Mouse (Mus musculus): ENCODE data around the gene Gm20388. TPM values are rescaled to one million over a fixed set of nuclear protein-coding genes. Genes with fewer than 3 reads are reported as not detected.

Gene Gm20388
- polyA plus RNA-seq, 1 experiment from 2014 or later, result 5.5 TPM

- H3K9ac ChIP-seq, result peak overlapping the region; percentile 92
- peaks cover 18% of the 10 kb centered on the region for H3K36me3 ChIP-seq
- peaks cover 22% of the 10 kb centered on the region for H3K4me1 ChIP-seq
- no peaks in the 10 kb centered on the region for H3K27me3 ChIP-seq
- ATAC-seq (ENCODE audit: borderline replicate concordance, extremely low read depth, low FRiP score, low TSS enrichment), result peak; percentile 11
- WGBS, result 4% methylated on average over 16 of the region's 16 CpGs
- H3K9me3 ChIP-seq, result no peaks in the 10 kb centered on the region
- H3K4me2 ChIP-seq, result peak overlapping the region; percentile 90
- peak overlapping the region; percentile 66 for H3K27ac ChIP-seq
- peak overlapping the region; percentile 99 for H3K4me3 ChIP-seq
Observed at GRCm38 (mm10) chr8:122474951-122475560, 2564.4 kb downstream of the Gm20388 start.

- H3K4me2 ChIP-seq, result peak within 1 kb of the TSS; percentile 90
- ATAC-seq (ENCODE audit: borderline replicate concordance, extremely low read depth, low FRiP score, low TSS enrichment), result peak; percentile 92
- H3K27ac ChIP-seq, result peak within 1 kb of the TSS; percentile 66
- H3K27me3 ChIP-seq, result no peaks in the 10 kb centered on the region
- H3K36me3 ChIP-seq, result peaks cover 19% of the 10 kb centered on the region
- H3K9me3 ChIP-seq, result no peaks in the 10 kb centered on the region
- H3K4me1 ChIP-seq, result peaks cover 22% of the 10 kb centered on the region
- WGBS, result under 1% methylated on average over 103 of the region's 103 CpGs
- peak within 1 kb of the TSS; percentile 99 for H3K4me3 ChIP-seq
- H3K9ac ChIP-seq, result peak within 1 kb of the TSS; percentile 92
Observed at GRCm38 (mm10) chr8:122475580-122476320, 2565.1 kb downstream of the Gm20388 start, which contains the start of the genes Rnf166 and Ctu2. TSS of gene Rnf166 (minus strand) at chr8:122476064. TSS of gene Ctu2 (plus strand) at chr8:122476143.

GRCm38 (mm10) chr8:122482448-122482847, 2571.8 kb downstream of the Gm20388 start:
- Histone ChIP-seq H3K4me1 (no peaks in the 10 kb centered on the region), H3K9me3 (no peaks in the 10 kb centered on the region), H3K4me2 (no peak overlapping the region), H3K27me3 (no peaks in the 10 kb centered on the region), H3K27ac (no peak overlapping the region), H3K36me3 (peaks cover 82% of the 10 kb centered on the region), H3K9ac (no peak overlapping the region), H3K4me3 (no peak overlapping the region)
- WGBS, result 87% methylated on average over 8 of the region's 8 CpGs
- no peak for ATAC-seq (ENCODE audit: borderline replicate concordance, extremely low read depth, low FRiP score, low TSS enrichment)

- no peak for ATAC-seq (ENCODE audit: borderline replicate concordance, extremely low read depth, low FRiP score, low TSS enrichment)
- Histone ChIP-seq H3K9ac (no peak overlapping the region), H3K27me3 (no peaks in the 10 kb centered on the region), H3K4me2 (no peak overlapping the region), H3K4me1 (no peaks in the 10 kb centered on the region), H3K36me3 (peaks cover 92% of the 10 kb centered on the region), H3K27ac (no peak overlapping the region), H3K4me3 (no peak overlapping the region), H3K9me3 (no peaks in the 10 kb centered on the region)
- WGBS, result 98% methylated on average over 7 of the region's 7 CpGs
Observed at GRCm38 (mm10) chr8:122483877-122484276, 2573.2 kb downstream of the Gm20388 start.

GRCm38 (mm10) chr8:122484831-122485230, 2574.2 kb downstream of the Gm20388 start:
- Histone ChIP-seq H3K9ac (no peak overlapping the region), H3K9me3 (no peaks in the 10 kb centered on the region), H3K4me3 (no peak overlapping the region), H3K4me1 (no peaks in the 10 kb centered on the region), H3K4me2 (no peak overlapping the region), H3K27me3 (no peaks in the 10 kb centered on the region), H3K36me3 (peaks cover 92% of the 10 kb centered on the region), H3K27ac (no peak overlapping the region)
- ATAC-seq (ENCODE audit: borderline replicate concordance, extremely low read depth, low FRiP score, low TSS enrichment), result no peak
- WGBS, result 84% methylated on average over 12 of the region's 12 CpGs

- H3K4me1 ChIP-seq, result no peaks in the 10 kb centered on the region
- WGBS, result 91% methylated on average over 9 of the region's 9 CpGs
- H3K36me3 ChIP-seq, result peaks cover 96% of the 10 kb centered on the region
- no peaks in the 10 kb centered on the region for H3K9me3 ChIP-seq
- H3K4me3 ChIP-seq, result no peak overlapping the region
- H3K4me2 ChIP-seq, result no peak overlapping the region
- H3K27me3 ChIP-seq, result no peaks in the 10 kb centered on the region
- no peak for ATAC-seq (ENCODE audit: borderline replicate concordance, extremely low read depth, low FRiP score, low TSS enrichment)
- H3K27ac ChIP-seq, result no peak overlapping the region
- H3K9ac ChIP-seq, result no peak overlapping the region
Observed at GRCm38 (mm10) chr8:122488387-122488786, 2577.7 kb downstream of the Gm20388 start.

- H3K27me3 ChIP-seq, result no peaks in the 10 kb centered on the region
- H3K4me1 ChIP-seq, result no peaks in the 10 kb centered on the region
- peaks cover 82% of the 10 kb centered on the region for H3K36me3 ChIP-seq
- H3K9me3 ChIP-seq, result no peaks in the 10 kb centered on the region
- H3K27ac ChIP-seq, result peak overlapping the region; percentile 68
- H3K4me2 ChIP-seq, result no peak overlapping the region
- WGBS, result 76% methylated on average over 12 of the region's 12 CpGs
- peak; percentile 15; the same call in 1 of the 2 replicates for ATAC-seq (ENCODE audit: borderline replicate concordance, extremely low read depth, low FRiP score, low TSS enrichment)
- no peak overlapping the region for H3K4me3 ChIP-seq
- no peak overlapping the region for H3K9ac ChIP-seq
Observed at GRCm38 (mm10) chr8:122497016-122497734, 2586.5 kb downstream of the Gm20388 start.

GRCm38 (mm10) chr8:122497912-122498311, 2587.3 kb downstream of the Gm20388 start:
- H3K4me2 ChIP-seq, result no peak overlapping the region
- H3K27ac ChIP-seq, result peak overlapping the region; percentile 68
- H3K9ac ChIP-seq, result no peak overlapping the region
- 70% methylated on average over 17 of the region's 17 CpGs for WGBS
- ATAC-seq (ENCODE audit: borderline replicate concordance, extremely low read depth, low FRiP score, low TSS enrichment), result no peak
- no peaks in the 10 kb centered on the region for H3K9me3 ChIP-seq
- H3K27me3 ChIP-seq, result no peaks in the 10 kb centered on the region
- H3K4me1 ChIP-seq, result no peaks in the 10 kb centered on the region
- H3K4me3 ChIP-seq, result no peak overlapping the region
- peaks cover 75% of the 10 kb centered on the region for H3K36me3 ChIP-seq

GRCm38 (mm10) chr8:122500856-122501255, 2590.2 kb downstream of the Gm20388 start:
- no peak overlapping the region for H3K27ac ChIP-seq
- no peaks in the 10 kb centered on the region for H3K4me1 ChIP-seq
- peak; percentile 35; the same call in 1 of the 2 replicates for ATAC-seq (ENCODE audit: borderline replicate concordance, extremely low read depth, low FRiP score, low TSS enrichment)
- 30% methylated on average over 10 of the region's 10 CpGs for WGBS
- H3K9ac ChIP-seq, result no peak overlapping the region
- H3K27me3 ChIP-seq, result no peaks in the 10 kb centered on the region
- no peaks in the 10 kb centered on the region for H3K9me3 ChIP-seq
- H3K4me2 ChIP-seq, result no peak overlapping the region
- no peak overlapping the region for H3K4me3 ChIP-seq
- peaks cover 47% of the 10 kb centered on the region for H3K36me3 ChIP-seq

- Histone ChIP-seq H3K4me1 (peaks cover 30% of the 10 kb centered on the region), H3K4me2 (no peak overlapping the region), H3K4me3 (no peak overlapping the region), H3K9ac (no peak overlapping the region), H3K27me3 (no peaks in the 10 kb centered on the region), H3K36me3 (peaks cover 10% of the 10 kb centered on the region; the same call in 1 of the 2 replicates), H3K27ac (peak overlapping the region; percentile 84), H3K9me3 (no peaks in the 10 kb centered on the region)
- WGBS, result 43% methylated on average over 16 of the region's 16 CpGs
- ATAC-seq (ENCODE audit: borderline replicate concordance, extremely low read depth, low FRiP score, low TSS enrichment), result peak; percentile 75; the same call in 1 of the 2 replicates
Observed at GRCm38 (mm10) chr8:122511552-122511951, 2600.9 kb downstream of the Gm20388 start.

- Histone ChIP-seq H3K9me3 (no peaks in the 10 kb centered on the region), H3K27me3 (no peaks in the 10 kb centered on the region), H3K4me1 (peaks cover 38% of the 10 kb centered on the region), H3K4me3 (no peak overlapping the region), H3K4me2 (no peak overlapping the region), H3K36me3 (peaks cover 10% of the 10 kb centered on the region; the same call in 1 of the 2 replicates), H3K27ac (peak overlapping the region; percentile 84), H3K9ac (no peak overlapping the region)
- no peak for ATAC-seq (ENCODE audit: borderline replicate concordance, extremely low read depth, low FRiP score, low TSS enrichment)
- 58% methylated on average over 7 of the region's 7 CpGs for WGBS
Observed at GRCm38 (mm10) chr8:122512392-122512791, 2601.8 kb downstream of the Gm20388 start.

Data from lung, embryonic 15.5 days (tissue).